Mouse (Mus musculus) G1E-ER4 (cell line): Measurements from ENCODE around the gene Rem2. TPM values are rescaled to one million over a fixed set of nuclear protein-coding genes. Genes with fewer than 3 reads are reported as not detected.

Source experiments
- GATA1 ChIP-seq: IDR thresholded peaks from one replicate; pipeline ENCODE4 v1.8.0; 2012; ENCODE audit warnings: low read length, inconsistent platforms
- polyA plus RNA-seq: library from polyadenylated mRNA; stranded (reverse); fragments of >175 nt; gene quantifications from 2 replicates; pipeline ENCODE4 v1.2.3, GENCODE M21; 2012

The Rem2 gene
- 0.31 and 0.32 TPM in 2 replicates for polyA plus RNA-seq

- no peak for TF ChIP-seq GATA1
Observed at GRCm38 (mm10) chr14:54475941-54476844, at the start of gene Rem2. Gene Rem2, plus strand, starts transcription at chr14:54476100.

- TF ChIP-seq GATA1, result peak; percentile 78
Observed at GRCm38 (mm10) chr14:54426689-54427398, 49.1 kb upstream of the Rem2 start, which contains the start of gene Mrpl52. Gene Mrpl52, plus strand, starts transcription at chr14:54426909.

GRCm38 (mm10) chr14:54427696-54428095, 48.2 kb upstream of the Rem2 start:
- no peak for TF ChIP-seq GATA1

- no peak for TF ChIP-seq GATA1
Observed at GRCm38 (mm10) chr14:54428421-54428820, 47.5 kb upstream of the Rem2 start.

GRCm38 (mm10) chr14:54429332-54430093, 46.4 kb upstream of the Rem2 start:
- no peak for TF ChIP-seq GATA1

GRCm38 (mm10) chr14:54430406-54431145, 45.3 kb upstream of the Rem2 start:
- TF ChIP-seq GATA1, result no peak

GRCm38 (mm10) chr14:54431334-54432077, 44.4 kb upstream of the Rem2 start, which contains the start of gene Mmp14:
Gene Mmp14, plus strand, starts transcription at chr14:54431612.
- no peak for TF ChIP-seq GATA1

- no peak for TF ChIP-seq GATA1
Observed at GRCm38 (mm10) chr14:54432078-54432836, 43.6 kb upstream of the Rem2 start.

GRCm38 (mm10) chr14:54432837-54433830, 42.8 kb upstream of the Rem2 start:
- no peak for TF ChIP-seq GATA1

GRCm38 (mm10) chr14:54433941-54434531, 41.9 kb upstream of the Rem2 start:
- no peak for TF ChIP-seq GATA1

GRCm38 (mm10) chr14:54435194-54435918, 40.5 kb upstream of the Rem2 start:
- no peak for TF ChIP-seq GATA1
